Mouse (Mus musculus): ENCODE results near the gene Sdc4.
A peak's percentile ranks its signal among the peaks of the same experiment; 100 is the strongest.

Sdc4 gene

GRCm38 (mm10) chr2:164396076-164396475, 47.6 kb downstream of the Sdc4 start:
- DNase-seq = no peak

GRCm38 (mm10) chr2:164393126-164393525, 50.6 kb downstream of the Sdc4 start:
- no peak for DNase-seq

- DNase-seq = peak; percentile 83 to 88
Observed at GRCm38 (mm10) chr2:164389499-164389898, 54.2 kb downstream of the Sdc4 start.

- peak in 1 of 2 experiments; percentile 23 for DNase-seq
Observed at GRCm38 (mm10) chr2:164389020-164389419, 54.7 kb downstream of the Sdc4 start, which contains the start of gene Slpi. TSS of gene Slpi (minus strand) at chr2:164389095.

- peak; percentile 31 to 38 for DNase-seq
Observed at GRCm38 (mm10) chr2:164386953-164387352, 56.7 kb downstream of the Sdc4 start.

DNA sequence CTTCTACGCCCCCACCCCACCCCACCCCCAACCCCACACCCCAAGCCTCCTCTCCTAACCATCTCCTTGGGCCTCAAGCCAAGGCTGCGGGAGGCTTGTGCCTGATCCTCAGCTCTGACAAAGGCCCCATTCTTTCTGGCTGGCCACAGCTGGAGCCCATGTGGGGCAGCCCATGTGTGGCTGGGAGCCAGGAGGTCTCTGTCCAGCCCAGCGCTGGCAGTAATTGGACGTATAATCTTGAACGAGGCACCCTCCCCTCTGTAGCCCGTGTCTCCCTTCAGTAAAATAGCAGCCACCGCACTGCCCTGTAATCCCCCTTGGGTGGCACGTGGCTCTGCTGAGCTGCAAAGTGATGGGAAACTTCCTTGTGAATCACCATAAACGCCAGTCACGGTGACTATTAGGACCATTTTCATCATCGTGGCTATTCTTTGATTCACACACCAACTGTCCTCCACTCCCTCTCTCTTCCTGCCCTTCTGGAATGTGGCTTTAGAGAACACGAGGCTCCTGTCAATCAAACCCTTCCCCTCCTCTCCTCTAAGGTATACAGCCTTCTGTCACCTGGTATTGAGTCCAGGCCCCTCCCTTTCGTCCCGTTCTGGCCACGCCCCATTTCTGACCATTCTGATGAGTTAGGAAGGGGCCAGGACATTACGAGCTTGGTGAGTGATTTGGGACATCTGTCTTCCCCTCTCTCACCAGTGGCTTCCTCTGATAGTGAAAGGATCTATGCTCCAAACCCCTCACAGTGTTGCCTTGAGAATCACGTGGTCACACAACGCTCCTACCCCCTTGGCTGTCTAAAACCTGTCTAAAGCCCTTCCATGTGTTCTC, 57.5 kb downstream of the Sdc4 start:
- no peak for DNase-seq

DNA sequence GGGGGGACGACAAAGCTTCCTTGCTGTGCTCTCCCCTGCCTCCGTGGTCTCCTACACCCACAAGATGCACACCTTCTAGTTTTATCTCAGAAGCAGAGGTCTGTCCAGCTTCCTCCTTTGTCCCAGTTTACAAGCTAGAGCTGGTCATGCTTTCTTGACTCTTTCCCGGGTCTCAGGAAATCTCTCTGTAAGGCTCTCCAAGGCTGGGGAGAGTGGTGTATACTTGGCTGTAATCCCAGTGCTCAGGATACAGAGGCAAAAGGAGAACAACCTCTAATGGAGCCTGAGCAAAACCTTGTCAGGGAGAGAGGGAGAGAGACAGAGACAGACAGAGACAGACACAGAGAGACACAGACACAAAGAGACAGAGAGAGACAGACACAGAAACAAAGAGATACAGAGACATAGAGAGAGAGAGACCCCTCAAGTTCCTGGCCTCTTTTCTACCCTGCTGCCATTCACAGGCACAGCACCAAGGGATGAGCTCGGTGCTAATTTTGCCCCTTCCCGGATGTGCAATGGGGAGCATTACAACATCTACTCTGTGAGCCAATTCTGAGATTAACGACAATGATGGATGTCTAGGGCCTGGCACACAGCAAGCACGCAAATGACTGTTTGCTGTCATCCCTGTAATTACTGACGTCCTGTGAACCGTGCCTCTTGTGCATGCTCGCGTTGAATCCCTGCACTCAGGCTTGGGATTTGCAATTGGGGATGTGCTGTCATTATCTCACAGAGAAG, 59.9 kb downstream of the Sdc4 start:
- DNase-seq = no peak

- no peak for DNase-seq
Observed at GRCm38 (mm10) chr2:164382971-164383370, 60.7 kb downstream of the Sdc4 start.

DNA sequence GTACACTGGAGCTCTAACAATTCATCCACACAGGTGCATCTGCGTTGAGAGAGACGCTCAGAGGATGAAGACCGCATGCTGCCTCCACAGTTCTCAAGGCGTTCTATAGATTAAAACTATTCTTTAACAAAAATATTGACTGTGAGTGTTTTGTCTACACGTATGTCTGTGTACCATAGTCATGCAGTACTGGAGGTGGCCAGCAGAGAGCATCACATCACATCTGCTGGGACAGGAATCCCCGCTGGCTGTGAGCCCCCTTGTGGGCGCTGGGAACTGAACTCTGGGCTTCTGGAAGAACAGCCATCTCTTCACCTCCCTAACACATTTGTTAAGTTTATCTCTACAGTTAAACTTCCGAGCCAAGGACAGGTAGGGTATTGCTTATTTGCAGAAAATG, 62.0 kb downstream of the Sdc4 start:
- no peak for DNase-seq

DNA sequence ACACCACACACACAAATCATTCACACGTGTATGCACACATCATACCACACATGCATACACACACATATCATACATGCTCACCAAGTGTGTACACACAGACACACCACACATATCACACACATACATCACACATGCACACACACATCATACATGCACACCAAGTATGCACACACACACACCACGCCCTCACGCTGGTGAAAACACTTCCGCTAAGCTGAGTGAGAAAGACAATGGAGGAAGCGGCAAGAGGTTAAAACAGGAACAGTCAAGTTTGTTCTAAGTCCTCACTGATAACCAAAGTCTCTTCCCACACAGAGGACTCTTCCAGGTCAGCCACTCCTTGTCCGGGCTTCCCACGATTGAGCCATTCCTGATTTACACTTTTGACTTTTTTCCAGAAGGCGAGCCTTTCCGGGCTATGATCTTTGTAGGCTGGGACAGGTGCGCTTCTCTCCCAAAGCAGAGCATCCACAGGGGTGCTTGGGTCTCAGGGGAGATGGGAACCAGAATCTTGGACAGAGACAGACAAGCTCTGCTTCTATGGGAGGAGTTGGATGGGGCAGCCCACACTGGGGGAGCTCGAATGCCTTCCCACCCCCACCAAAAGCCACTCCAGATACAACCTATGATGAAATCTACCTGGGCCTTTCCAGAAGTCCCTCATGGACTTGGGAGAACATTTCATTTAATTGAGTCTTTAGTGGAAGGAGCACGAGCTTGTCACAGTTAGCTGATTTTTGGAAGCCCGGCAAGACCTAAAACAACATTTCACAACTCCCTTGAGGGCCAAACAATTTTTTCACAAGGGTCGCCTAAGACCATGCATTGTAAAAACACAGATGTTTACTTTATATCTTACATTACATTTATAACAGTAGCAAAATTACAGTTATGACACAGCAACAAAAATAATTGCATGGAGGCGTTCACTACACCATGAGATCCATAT, 65.9 kb downstream of the Sdc4 start:
- no peak for DNase-seq
